Mouse (Mus musculus) embryo, embryonic 9.5 days (tissue): ENCODE measurements around the gene Cand2.

ENCODE experiments used
- DNase-seq: peaks from one replicate; pipeline ENCODE4 v3.0.0-alpha.2; 2017; ENCODE audit errors: extremely low spot score

The Cand2 gene

DNA sequence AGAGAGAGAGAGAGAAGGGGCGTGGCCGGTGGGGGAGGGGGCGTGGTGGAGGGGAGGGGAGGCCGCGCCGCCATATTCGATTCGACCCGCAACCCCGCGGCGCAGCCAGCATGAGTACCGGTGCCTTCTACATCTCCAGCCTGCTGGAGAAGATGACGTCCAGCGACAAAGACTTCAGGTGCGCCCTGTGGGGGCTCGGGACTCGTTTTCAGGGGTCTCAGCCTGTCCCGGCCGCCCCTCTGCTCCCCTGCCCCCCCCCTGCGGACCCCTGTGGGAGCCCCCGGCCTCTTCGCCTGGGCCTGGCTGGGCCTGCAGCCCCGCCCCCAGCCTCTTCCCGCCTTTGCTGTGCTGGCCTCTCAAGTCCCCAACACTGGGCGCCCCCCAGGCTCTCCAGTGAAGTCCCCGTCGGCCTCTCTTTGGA lies at the start of gene Cand2:
Gene Cand2 (plus strand): TSS at position 38 of the 421 bp plus-strand sequence.
- DNase-seq: peak; percentile 91

DNA sequence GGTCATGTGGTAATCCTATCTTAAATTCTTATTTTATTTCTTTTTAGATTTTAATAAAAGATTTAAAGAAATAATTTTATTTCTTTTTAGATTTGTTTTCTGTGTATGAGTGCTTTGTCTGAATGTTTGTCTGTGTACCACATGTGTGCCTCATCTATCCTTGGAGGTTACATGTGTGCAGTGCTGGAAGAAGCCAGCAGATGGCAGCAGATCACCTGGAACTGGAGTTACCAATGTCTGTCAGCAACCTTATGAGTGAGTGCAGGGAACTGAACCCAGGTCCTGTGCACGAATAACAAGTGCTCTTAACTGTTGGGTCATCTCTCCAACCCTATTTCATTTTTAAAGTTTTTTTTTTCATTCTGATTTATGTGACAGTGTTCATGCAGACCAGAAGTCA lies 47.2 kb upstream of the Cand2 start:
- peak; percentile 57 for DNase-seq

DNA sequence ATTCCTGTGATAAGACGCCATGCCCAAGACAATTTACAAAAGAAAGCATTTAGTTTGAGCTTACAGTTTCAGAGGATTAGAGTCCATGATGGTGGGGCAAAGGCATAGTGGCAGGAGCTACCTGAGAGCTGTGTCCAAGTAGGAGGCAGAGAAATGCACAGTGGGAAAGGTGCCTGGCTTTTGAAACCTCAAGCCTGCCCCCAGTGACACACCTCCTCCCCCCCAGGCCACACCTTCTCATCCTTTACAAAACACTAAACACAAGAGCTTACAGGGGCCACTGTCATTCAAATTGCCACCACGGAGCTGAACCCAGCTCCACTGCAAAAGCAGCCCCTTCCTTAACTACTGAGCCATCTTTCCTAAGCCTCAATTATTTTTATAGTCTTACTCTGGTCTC lies 46.8 kb upstream of the Cand2 start:
- no peak for DNase-seq

DNA sequence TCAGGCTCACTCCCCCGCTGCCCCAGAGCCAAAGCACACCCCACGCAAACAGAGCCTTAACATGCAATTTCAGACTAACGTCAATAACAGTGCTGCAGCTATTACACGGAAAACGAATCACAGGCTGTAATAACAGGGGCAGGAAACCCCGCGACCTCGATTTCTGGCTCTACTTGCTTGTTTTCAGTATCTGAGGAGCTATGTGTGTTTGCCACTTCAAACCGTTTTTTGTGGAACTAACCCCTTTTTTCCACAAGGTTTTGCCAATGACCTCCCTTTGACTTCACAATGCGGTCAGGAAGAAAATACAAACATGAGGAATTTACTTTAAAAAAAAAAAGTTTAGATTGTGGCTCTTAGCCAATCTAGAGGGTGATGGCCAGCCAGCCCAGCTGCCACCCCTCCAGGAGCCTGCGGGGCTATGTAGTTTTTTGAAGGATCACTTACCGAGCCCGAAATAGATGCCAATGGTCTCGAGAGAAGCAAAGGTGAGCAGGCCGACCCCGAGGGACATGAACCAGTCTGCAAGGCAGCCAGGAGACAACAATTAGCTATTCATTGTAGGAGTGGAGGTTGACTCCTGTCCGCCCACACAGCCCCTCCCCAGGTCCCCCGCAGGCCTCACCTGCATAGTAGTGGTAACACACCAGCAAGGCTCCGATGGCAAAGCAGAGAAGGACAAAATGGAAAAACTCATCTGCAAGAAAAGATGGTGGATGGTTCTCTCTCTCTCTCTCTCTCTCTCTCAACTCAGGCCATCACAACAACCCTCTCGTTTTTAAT lies 43.6 kb upstream of the Cand2 start:
- no peak for DNase-seq

DNA sequence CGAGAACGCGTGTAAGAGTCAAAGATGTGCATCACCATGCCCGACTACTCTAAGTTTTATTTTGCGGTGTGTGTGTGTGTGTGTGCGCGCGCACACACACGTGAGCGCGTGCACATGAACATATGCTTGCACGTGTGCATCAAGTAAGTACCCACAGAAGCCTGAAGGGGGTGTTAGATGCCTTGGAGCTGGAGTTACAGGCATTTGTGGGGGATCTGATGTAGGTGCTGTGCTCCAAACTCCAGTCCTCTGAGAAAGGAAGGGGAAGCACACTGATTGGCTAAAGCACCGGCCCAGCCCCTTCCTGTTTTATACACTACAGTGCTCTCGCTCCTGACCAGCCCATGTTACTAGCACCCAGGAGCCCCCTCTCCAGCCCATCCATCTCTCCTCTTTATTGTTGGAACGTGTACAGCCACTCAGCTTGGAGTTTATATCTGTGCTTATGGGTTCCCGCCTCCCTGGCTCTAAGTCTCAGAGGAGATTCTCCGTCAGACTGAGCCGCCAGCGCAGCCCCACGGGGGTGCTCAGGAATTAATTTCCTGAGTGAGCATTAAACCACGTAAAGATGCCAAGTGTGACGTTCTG lies 41.9 kb upstream of the Cand2 start:
- DNase-seq: no peak

- peak; percentile 19 for DNase-seq
These were observed 39.4 kb upstream of the Cand2 start for GRCm38 (mm10) chr6:115734909-115735308.

GRCm38 (mm10) chr6:115739056-115739455 lies 35.3 kb upstream of the Cand2 start:
- DNase-seq: no peak

DNA sequence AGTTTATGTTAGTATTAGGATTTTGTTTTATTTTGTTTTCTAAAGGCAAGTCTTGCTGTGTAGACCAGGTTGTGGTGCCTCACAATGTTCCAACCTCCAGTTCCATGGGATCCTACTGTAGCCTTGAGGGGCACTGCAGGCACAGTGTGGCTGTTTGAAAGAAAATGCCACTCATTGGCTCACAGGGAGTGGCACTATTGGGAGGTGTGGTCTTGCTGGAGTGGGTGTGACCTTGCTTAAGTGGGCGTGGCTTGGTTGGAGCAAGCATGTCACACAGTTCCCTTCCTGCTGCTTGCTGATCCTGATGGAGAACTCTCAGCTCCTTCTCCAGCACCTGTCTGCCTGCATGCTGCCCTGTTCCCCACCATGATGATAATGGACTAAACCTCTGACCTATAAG lies 30.8 kb upstream of the Cand2 start:
- peak; percentile 19 for DNase-seq

- DNase-seq: no peak
These were observed 28.0 kb upstream of the Cand2 start for GRCm38 (mm10) chr6:115746326-115746725.

- no peak for DNase-seq
These were observed 18.8 kb upstream of the Cand2 start for GRCm38 (mm10) chr6:115755536-115755935.

GRCm38 (mm10) chr6:115758981-115759435 lies 15.3 kb upstream of the Cand2 start:
- DNase-seq: no peak

GRCm38 (mm10) chr6:115759461-115759860 lies 14.9 kb upstream of the Cand2 start:
- no peak for DNase-seq

- no peak for DNase-seq
These were observed 14.2 kb upstream of the Cand2 start for GRCm38 (mm10) chr6:115760137-115760536.

- DNase-seq: no peak
These were observed 13.4 kb upstream of the Cand2 start for GRCm38 (mm10) chr6:115760982-115761381.

DNA sequence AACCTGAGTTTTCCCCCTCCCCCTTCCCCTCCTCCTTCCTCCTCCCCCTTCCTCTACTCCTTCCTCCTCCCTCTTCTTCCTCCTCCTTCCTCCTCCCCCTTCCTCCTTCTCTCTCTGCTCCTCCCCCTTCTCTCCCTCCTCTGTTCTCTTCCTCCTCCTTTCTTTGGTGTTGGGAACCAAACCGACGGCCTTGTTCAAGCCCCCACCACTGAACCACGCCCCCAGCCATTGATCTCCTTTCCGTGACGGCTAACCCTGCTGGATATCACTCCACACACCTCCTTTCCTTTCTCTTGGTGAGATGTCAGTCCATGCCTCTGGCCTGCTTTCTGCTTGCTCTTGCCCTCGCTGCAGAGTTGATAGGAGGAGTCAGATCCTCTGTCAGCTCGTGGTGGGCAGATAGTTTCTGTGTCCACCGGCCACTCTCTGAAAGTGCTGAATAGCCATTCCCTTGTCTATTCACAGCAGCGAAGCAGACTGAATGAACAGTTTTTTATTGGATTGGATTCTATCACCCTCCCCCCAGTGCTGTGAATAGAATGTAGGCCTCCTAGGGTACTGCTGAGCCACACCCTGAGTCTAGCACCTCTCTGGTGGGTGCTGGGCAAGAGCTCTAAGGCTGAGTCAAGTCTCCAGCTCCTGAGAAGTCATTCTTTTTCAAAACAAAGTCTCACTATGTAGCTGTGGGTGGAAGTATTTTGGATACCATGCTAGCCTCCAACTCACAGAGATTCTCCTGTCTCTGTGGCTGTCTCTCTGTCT lies 12.2 kb upstream of the Cand2 start, which contains the start of gene Tmem40:
Gene Tmem40 (minus strand): TSS at position 416 of the 762 bp plus-strand sequence.
- DNase-seq: peak; percentile 76

DNA sequence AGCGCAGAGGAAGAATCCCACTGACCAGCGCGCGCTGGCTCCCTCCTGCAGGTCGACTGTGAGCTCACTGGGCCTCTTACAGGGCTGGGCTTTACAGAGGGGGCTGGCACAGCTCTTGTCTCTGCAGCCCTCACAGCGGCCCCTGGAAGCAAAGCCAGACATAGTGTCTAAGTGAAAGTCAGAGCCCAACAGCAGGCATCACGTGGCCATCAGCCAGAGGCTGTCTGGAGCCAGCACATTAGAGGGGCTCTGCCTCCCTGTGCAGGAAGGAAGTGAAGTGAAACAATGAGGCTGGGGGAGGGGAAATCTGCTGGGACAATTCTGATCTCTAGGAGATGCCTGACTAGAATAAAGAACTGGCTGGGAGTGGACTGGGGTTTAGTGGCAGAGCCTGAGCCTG lies 10.2 kb upstream of the Cand2 start:
- DNase-seq: peak; percentile 82

GRCm38 (mm10) chr6:115767357-115767756 lies 7.0 kb upstream of the Cand2 start:
- DNase-seq: no peak

- no peak for DNase-seq
These were observed 6.1 kb upstream of the Cand2 start for GRCm38 (mm10) chr6:115768207-115768606.

GRCm38 (mm10) chr6:115770059-115770670 lies 4.2 kb upstream of the Cand2 start:
- DNase-seq: no peak

DNA sequence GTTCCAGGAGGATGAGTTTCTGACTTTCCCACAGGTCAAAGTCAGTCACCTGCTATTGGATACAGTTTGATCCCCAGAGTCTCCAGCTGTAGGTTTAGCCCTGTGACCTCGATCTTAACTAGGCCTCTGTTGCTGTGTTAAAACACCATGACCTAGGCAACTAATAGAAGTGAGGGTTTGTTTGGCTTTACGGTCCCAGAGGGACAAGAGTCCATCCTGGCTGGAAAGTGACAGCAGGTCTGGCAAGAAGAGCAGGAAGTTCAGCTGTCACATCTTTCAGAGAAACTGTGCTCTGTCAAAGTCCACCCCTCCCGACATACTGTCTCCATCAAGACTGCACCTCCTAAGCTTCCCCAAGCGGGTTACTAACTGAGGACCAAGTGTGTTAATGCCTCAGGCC lies 3.5 kb upstream of the Cand2 start:
- DNase-seq: no peak

- no peak for DNase-seq
These were observed 2.1 kb upstream of the Cand2 start for GRCm38 (mm10) chr6:115772201-115772600.

GRCm38 (mm10) chr6:115772604-115773003 lies 1.7 kb upstream of the Cand2 start:
- no peak for DNase-seq
